Mouse (Mus musculus) intestine, postnatal 0 days (tissue): ENCODE results near the gene Olfr1043. TPM values are rescaled to one million over a fixed set of nuclear protein-coding genes. Genes with fewer than 3 reads are reported as not detected.
"Not testable (repeated sequence)": the region's sequence is repeated elsewhere in the genome, so short reads cannot be mapped to it uniquely, and the experiment has no call there.

Experiments used
- ATAC-seq: fragments of 200-750 bp; cut with Nextera tagmentation; 2 replicates; pipeline ENCODE4 v1.8.0; 2017; ENCODE audit warnings: mild to moderate bottlenecking, moderate TSS enrichment, moderate library complexity
- H3K27ac ChIP-seq: fragments of 300-500 bp; sonication (generic); 2 replicates; pipeline ENCODE4 v1.5.1; 2014; ENCODE audit warnings: mild to moderate bottlenecking, low read depth, low read length, moderate library complexity
- H3K27me3 ChIP-seq: fragments of 300-500 bp; sonication (generic); replicated peaks from 2 replicates; pipeline ENCODE4 v1.6.1; 2014; ENCODE audit warnings: low read length, mixed read lengths; ENCODE audit not compliant: control insufficient read depth, insufficient read depth
- H3K36me3 ChIP-seq: fragments of 300-500 bp; sonication (generic); 2 replicates; pipeline ENCODE4 v1.6.1; 2014; ENCODE audit warnings: mild to moderate bottlenecking, moderate library complexity; ENCODE audit not compliant: control insufficient read depth, insufficient read depth
- H3K4me1 ChIP-seq: fragments of 300-500 bp; sonication (generic); replicated peaks from 2 replicates; pipeline ENCODE4 v1.6.1; 2014; ENCODE audit warnings: antibody characterized with exemption, low read length, mixed read lengths; ENCODE audit not compliant: control insufficient read depth, insufficient read depth
- H3K4me2 ChIP-seq: fragments of 300-500 bp; sonication (generic); replicated peaks from 2 replicates; pipeline ENCODE4 v1.6.1; 2014; ENCODE audit warnings: low read depth, mild to moderate bottlenecking, moderate library complexity
- H3K4me3 ChIP-seq: fragments of 300-500 bp; sonication (generic); 2 replicates; pipeline ENCODE4 v1.5.1; 2014; ENCODE audit warnings: low read depth, low read length
- H3K9ac ChIP-seq: fragments of 300-500 bp; sonication (generic); 2 replicates; pipeline ENCODE4 v1.6.1; 2014; ENCODE audit warnings: mild to moderate bottlenecking, low read depth, low read length
- H3K9me3 ChIP-seq: fragments of 300-500 bp; sonication (generic); 2 replicates; pipeline ENCODE4 v1.6.1; 2016; ENCODE audit warnings: mixed run types; ENCODE audit not compliant: control insufficient read depth
- CTCF ChIP-seq: sonication (generic); IDR thresholded peaks from 2 replicates; pipeline ENCODE4 v1.5.1; 2016; ENCODE audit warnings: low read depth, mild to moderate bottlenecking, control low read depth, antibody characterized with exemption, moderate library complexity
- WGBS: fragments of 180-500 bp; shearing (Covaris S2); extraction: QIAGEN DNeasy Blood & Tissue Kit; methylation state at CpG from one replicate; pipeline ENCODE4 v1.1.7; 2014; 5-methylcytosine and 5-hydroxymethylcytosine counted together
- polyA plus RNA-seq: library from polyadenylated mRNA; unstranded; fragments of >200 nt; fragmentation: Nextera tagmentation; extraction: Ambion mirVana; gene quantifications from 2 replicates; pipeline ENCODE4 v1.2.1, GENCODE M21; 2015

The Olfr1043 gene
- polyA plus RNA-seq = not detected in 2 replicates

GRCm38 (mm10) chr2:86167422-86167821 is at the start of gene Olfr1043:
Olfr1043 (minus strand) TSS chr2:86167522.
- Histone ChIP-seq H3K9me3 (no peaks in the 10 kb centered on the region), H3K27me3 (no peaks in the 10 kb centered on the region), H3K4me2 (no peak within 1 kb of the TSS), H3K36me3 (no peaks in the 10 kb centered on the region), H3K4me1 (no peaks in the 10 kb centered on the region), H3K4me3 (no peak within 1 kb of the TSS), H3K27ac (no peak within 1 kb of the TSS), H3K9ac (no peak within 1 kb of the TSS)
- no peak for TF ChIP-seq CTCF
- ATAC-seq = no peak
- WGBS = 86% methylated on average over 2 of the region's 2 CpGs

- no peak within 1 kb of the TSS for H3K4me2 ChIP-seq
- ATAC-seq = no peak
- no peak within 1 kb of the TSS for H3K9ac ChIP-seq
- H3K36me3 ChIP-seq = no peaks in the 10 kb centered on the region
- no peak within 1 kb of the TSS for H3K4me3 ChIP-seq
- TF ChIP-seq CTCF = no peak
- H3K27ac ChIP-seq = no peak within 1 kb of the TSS
- H3K27me3 ChIP-seq = no peaks in the 10 kb centered on the region
- no peaks in the 10 kb centered on the region for H3K9me3 ChIP-seq
- H3K4me1 ChIP-seq = no peaks in the 10 kb centered on the region
These were observed 35.6 kb upstream of the Olfr1043 start, which contains the start of gene Olfr1045 for GRCm38 (mm10) chr2:86202909-86203308. Olfr1045 (minus strand) TSS chr2:86203009.

- no peak for ATAC-seq
- Histone ChIP-seq H3K9me3 (no peaks in the 10 kb centered on the region), H3K4me3 (no peak overlapping the region), H3K27ac (no peak overlapping the region), H3K9ac (no peak overlapping the region), H3K4me2 (no peak overlapping the region), H3K27me3 (no peaks in the 10 kb centered on the region), H3K4me1 (no peaks in the 10 kb centered on the region), H3K36me3 (no peaks in the 10 kb centered on the region)
- no peak for TF ChIP-seq CTCF
- 36% methylated on average over 1 of the region's 1 CpGs for WGBS
These were observed 28.5 kb upstream of the Olfr1043 start for GRCm38 (mm10) chr2:86195863-86196262.

GRCm38 (mm10) chr2:86185583-86185982 is 18.3 kb upstream of the Olfr1043 start, which contains the start of gene Olfr52:
Olfr52 (minus strand) TSS chr2:86185683.
- H3K9ac ChIP-seq = no peak within 1 kb of the TSS
- H3K4me2 ChIP-seq = no peak within 1 kb of the TSS

DNA sequence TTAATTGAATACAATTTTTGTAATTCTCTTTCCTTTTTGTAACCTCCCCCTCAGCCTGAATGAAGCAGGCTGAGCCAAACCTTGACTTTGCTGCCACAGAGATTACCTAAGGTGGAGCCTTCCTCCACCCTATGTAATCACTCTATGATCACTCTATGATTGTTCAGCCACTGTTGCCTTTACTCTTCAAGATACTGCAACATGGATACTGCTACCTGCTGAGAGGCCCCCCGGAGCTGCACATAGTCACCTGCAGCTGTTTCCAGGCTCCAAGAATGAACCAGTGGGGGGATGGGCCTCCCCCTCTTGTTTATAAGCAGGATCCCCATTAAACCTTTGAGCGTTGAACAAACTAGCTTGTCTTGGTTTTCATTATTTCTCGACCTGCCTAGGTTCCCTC is 12.6 kb upstream of the Olfr1043 start:
- Histone ChIP-seq H3K9ac (no peak overlapping the region), H3K4me2 (no peak overlapping the region), H3K36me3 (no peaks in the 10 kb centered on the region), H3K9me3 (no peaks in the 10 kb centered on the region), H3K27ac (no peak overlapping the region), H3K4me1 (no peaks in the 10 kb centered on the region), H3K27me3 (no peaks in the 10 kb centered on the region), H3K4me3 (no peak overlapping the region)
- no peak for TF ChIP-seq CTCF
- WGBS = 74% methylated on average over 3 of the region's 3 CpGs
- ATAC-seq = no peak

More at GRCm38 (mm10) chr2:86185583-86185982, 18.3 kb upstream of the Olfr1043 start, which contains the start of gene Olfr52:
- no peak for ATAC-seq
- TF ChIP-seq CTCF = no peak
- H3K4me3 ChIP-seq = no peak within 1 kb of the TSS
- no peaks in the 10 kb centered on the region for H3K27me3 ChIP-seq
- no peaks in the 10 kb centered on the region for H3K36me3 ChIP-seq
- no peaks in the 10 kb centered on the region for H3K9me3 ChIP-seq
- no peaks in the 10 kb centered on the region for H3K4me1 ChIP-seq
- no peak within 1 kb of the TSS for H3K27ac ChIP-seq

DNA sequence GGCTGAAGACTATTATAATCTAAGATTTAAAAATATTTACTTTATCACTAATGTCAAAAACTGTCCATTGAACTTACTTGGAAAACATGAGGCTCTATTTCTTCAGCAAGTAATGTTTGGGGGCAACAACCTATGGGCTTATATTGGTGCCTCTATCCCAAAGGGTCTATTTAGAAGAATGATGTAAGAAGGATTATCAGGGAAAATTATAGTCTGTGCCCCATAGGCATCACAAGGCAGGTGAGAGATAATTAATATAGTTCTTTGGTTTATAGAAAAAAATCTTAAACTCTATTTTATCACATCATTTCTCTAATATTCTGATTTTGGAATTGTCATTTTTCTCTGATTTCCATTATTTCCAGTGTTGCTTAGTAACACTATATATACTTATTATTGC is 10.4 kb upstream of the Olfr1043 start, which contains the start of gene Olfr1044:
Gene Olfr1044, minus strand, starts transcription at position 101 of the 400 bp plus-strand sequence.
- H3K9ac ChIP-seq = no peak within 1 kb of the TSS
- no peaks in the 10 kb centered on the region for H3K9me3 ChIP-seq
- no peaks in the 10 kb centered on the region for H3K27me3 ChIP-seq
- ATAC-seq = no peak
- no peak within 1 kb of the TSS for H3K4me2 ChIP-seq
- H3K4me3 ChIP-seq = no peak within 1 kb of the TSS
- H3K4me1 ChIP-seq = no peaks in the 10 kb centered on the region
- no peak for TF ChIP-seq CTCF
- H3K36me3 ChIP-seq = no peaks in the 10 kb centered on the region
- no peak within 1 kb of the TSS for H3K27ac ChIP-seq

- H3K4me3 ChIP-seq, H3K9me3 ChIP-seq, H3K36me3 ChIP-seq, H3K4me1 ChIP-seq, H3K27ac ChIP-seq, H3K4me2 ChIP-seq, ATAC-seq, H3K9ac ChIP-seq, H3K27me3 ChIP-seq: not testable (repeated sequence)
- WGBS = 69% methylated on average over 7 of the region's 7 CpGs
These were observed 8.1 kb upstream of the Olfr1043 start for GRCm38 (mm10) chr2:86175422-86175821.
